In the genomic region with DNA sequence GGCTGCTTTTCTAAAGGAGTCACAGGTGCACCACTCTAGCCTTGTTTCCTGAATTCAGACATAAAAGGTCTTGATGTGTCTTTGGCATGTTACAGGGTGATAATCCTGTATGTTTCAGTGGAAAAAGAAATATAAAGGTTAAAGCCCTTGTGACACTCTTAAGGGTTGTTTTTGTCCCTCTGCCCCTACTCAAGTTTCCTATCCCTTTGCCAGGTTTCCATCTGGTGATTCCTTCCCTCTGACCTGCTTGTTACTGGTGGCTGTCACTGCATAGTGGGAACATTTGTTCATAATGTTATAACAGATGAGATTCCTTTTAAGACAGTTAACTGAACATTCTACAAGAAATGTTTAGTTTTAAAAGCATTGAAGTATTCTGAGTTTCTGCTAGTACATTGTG, we compare ENCODE assay signal across 15 mouse cellular contexts. TPM values are rescaled to one million over a fixed set of nuclear protein-coding genes. Genes with fewer than 3 reads are reported as not detected.
A peak's percentile ranks its signal among the peaks of the same experiment; 100 is the strongest.
DNase-seq lines count a peak whose midpoint lies in the region.
"Had no signal": no experiment of that assay in that cellular context is flagged by ENCODE, and none has a peak within 500 bp of the region (broad histone marks: within the 10 kb centered on the region; RNA-seq: fewer than 3 reads in every experiment).

No protein-coding gene starts in this region.

- DNase-seq in gastrocnemius, adult 18-20 months (ENCODE audit: low spot score): peak; percentile 75
- DNase-seq in gastrocnemius, postnatal 14 days: no peak
- DNase-seq in gastrocnemius, postnatal 25 days: peak; percentile 27
- DNase-seq in gastrocnemius, postnatal 4 days (ENCODE audit: low spot score in 2 of 2): no peak
- DNase-seq in cerebellum, adult 9-11 months: no peak
- DNase-seq: adrenal gland, adult 2 months; adrenal gland, postnatal 10 days; adrenal gland, postnatal 25 days; B cell, adult 2 months; cerebellum, adult 11-12 months; cerebellum, adult 2 months; cerebellum, adult 9-10 months; cerebellum, postnatal 14 days; cerebellum, postnatal 36 days; embryo, embryonic 11 days had no signal

- intact Hi-C loops in gastrocnemius, postnatal 14 days (cut with DNase I; ENCODE audit: low total_unique reads): loop anchor here (10.0 kb wide), 1 partner anchor 65 kb away; no protein-coding TSS in a partner anchor

RNA-seq across cellular contexts. Expression of a gene that starts 52.4 kb away (rescaled TPM):
- 100 to 1,000 TPM; 266 to 284 TPM for total RNA-seq in gastrocnemius, adult 18-20 months (2021)
- 100 to 1,000 TPM; 388 to 415 TPM for total RNA-seq in gastrocnemius, postnatal 14 days (2021)
- 100 to 1,000 TPM; 238 to 268 TPM for total RNA-seq in gastrocnemius, postnatal 25 days (2021)
- 100 to 1,000 TPM; 884 to 908 TPM for total RNA-seq in gastrocnemius, postnatal 4 days (2021)

Comparison
In these comparisons a context has a peak if more than half of its experiments do, and no peak if none do; other contexts are left out.
1. DNase-seq: peak in gastrocnemius, adult 18-20 months (single experiment) and gastrocnemius, postnatal 25 days (single experiment); none in gastrocnemius, postnatal 14 days (single experiment), gastrocnemius, postnatal 4 days (0 of 2) and cerebellum, adult 9-11 months (single experiment).